Mouse (Mus musculus) c-Kit-negative CD71-positive TER-119-positive erythroid progenitor cells, embryonic 14.5 days (primary cell): Measurements from ENCODE around the gene Osbpl3.

ENCODE experiments used
- DNase-seq: peaks from one replicate; pipeline ENCODE4 v3.0.0-alpha.2; 2013; ENCODE audit warnings: low read depth, low spot score

Gene Osbpl3

GRCm38 (mm10) chr6:50334846-50335821 lies 120.9 kb downstream of the Osbpl3 start:
- no peak for DNase-seq

GRCm38 (mm10) chr6:50333346-50333745 lies 122.7 kb downstream of the Osbpl3 start:
- DNase-seq = no peak

- DNase-seq = no peak
Observed at GRCm38 (mm10) chr6:50331477-50331876, 124.5 kb downstream of the Osbpl3 start.

GRCm38 (mm10) chr6:50329380-50329779 lies 126.6 kb downstream of the Osbpl3 start:
- DNase-seq = no peak

GRCm38 (mm10) chr6:50328901-50329300 lies 127.1 kb downstream of the Osbpl3 start:
- no peak for DNase-seq

GRCm38 (mm10) chr6:50326192-50326591 lies 129.8 kb downstream of the Osbpl3 start:
- no peak for DNase-seq

- DNase-seq = no peak
Observed at GRCm38 (mm10) chr6:50325485-50325884, 130.5 kb downstream of the Osbpl3 start.

GRCm38 (mm10) chr6:50322631-50323030 lies 133.4 kb downstream of the Osbpl3 start:
- DNase-seq = no peak

GRCm38 (mm10) chr6:50321739-50322138 lies 134.3 kb downstream of the Osbpl3 start:
- no peak for DNase-seq

- no peak for DNase-seq
Observed at GRCm38 (mm10) chr6:50318590-50319172, 137.3 kb downstream of the Osbpl3 start.

- no peak for DNase-seq
Observed at GRCm38 (mm10) chr6:50318150-50318549, 137.9 kb downstream of the Osbpl3 start.

GRCm38 (mm10) chr6:50316795-50317505 lies 139.1 kb downstream of the Osbpl3 start:
- no peak for DNase-seq

GRCm38 (mm10) chr6:50314406-50315071 lies 141.5 kb downstream of the Osbpl3 start:
- no peak for DNase-seq

- peak; percentile 4 for DNase-seq
Observed at GRCm38 (mm10) chr6:50312647-50313046, 143.4 kb downstream of the Osbpl3 start.

GRCm38 (mm10) chr6:50309019-50309418 lies 147.0 kb downstream of the Osbpl3 start:
- DNase-seq = no peak

- no peak for DNase-seq
Observed at GRCm38 (mm10) chr6:50306625-50307024, 149.4 kb downstream of the Osbpl3 start.

- peak; percentile 25 for DNase-seq
Observed at GRCm38 (mm10) chr6:50304949-50305491, 151.0 kb downstream of the Osbpl3 start.

- no peak for DNase-seq
Observed at GRCm38 (mm10) chr6:50301121-50301520, 154.9 kb downstream of the Osbpl3 start.

GRCm38 (mm10) chr6:50300622-50301021 lies 155.4 kb downstream of the Osbpl3 start:
- no peak for DNase-seq

- DNase-seq = no peak
Observed at GRCm38 (mm10) chr6:50299071-50299470, 156.9 kb downstream of the Osbpl3 start.

GRCm38 (mm10) chr6:50297671-50298070 lies 158.3 kb downstream of the Osbpl3 start:
- no peak for DNase-seq
